Mouse (Mus musculus): Measurements from ENCODE around the gene Rprml. TPM values are rescaled to one million over a fixed set of nuclear protein-coding genes. Genes with fewer than 3 reads are reported as not detected.

Gene Rprml
- polyA plus RNA-seq, 1 experiment, result not detected

DNA sequence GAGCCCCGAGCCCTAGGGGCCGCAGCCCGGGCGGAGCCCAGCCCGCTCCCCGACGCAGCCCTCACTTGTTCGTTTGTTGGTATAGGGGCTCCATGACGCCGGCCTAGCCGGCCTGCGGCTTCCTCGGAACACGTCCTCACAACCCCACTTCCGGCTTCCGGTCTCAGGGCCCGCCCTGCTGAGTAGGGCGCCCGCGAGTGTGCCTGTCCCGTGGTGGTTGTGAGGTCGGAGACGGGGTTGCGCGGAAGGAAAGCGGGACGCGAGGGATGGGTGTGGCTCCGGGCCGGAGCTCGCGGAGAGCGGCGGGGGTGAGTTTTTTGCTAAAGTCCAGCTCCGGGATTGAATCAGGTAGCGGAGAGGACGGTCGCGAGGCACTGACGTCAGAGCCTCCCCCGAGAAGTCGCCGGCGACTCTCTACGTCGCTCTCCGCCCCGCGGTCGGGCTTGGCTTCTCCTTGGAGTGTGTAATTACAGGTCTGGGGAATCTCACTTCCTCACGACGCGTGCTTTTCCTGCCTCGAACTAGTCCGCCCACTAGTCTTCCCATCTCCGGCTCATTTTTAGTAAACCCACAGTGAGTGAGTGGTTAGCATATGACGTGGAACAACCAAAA is 48.3 kb downstream of the Rprml start, which contains the start of gene Gosr2:
Gene Gosr2, minus strand, starts transcription at position 334 of the 612 bp plus-strand sequence.
- Histone ChIP-seq H3K4me3 (ENCODE audit: insufficient read depth, low read depth, low read length) (peak within 1 kb of the TSS; percentile 68), H3K27ac (ENCODE audit: insufficient read depth, low read depth, low read length) (peak within 1 kb of the TSS; percentile 99), H3K4me1 (ENCODE audit: control insufficient read depth, insufficient read depth, low read length) (peaks cover 5% of the 10 kb centered on the region)
- WGBS, result under 1% methylated on average over 57 of the region's 57 CpGs
- peak; percentile 54 for TF ChIP-seq POLR2A (IDR thresholded peaks at IDR 0.05; ENCODE audit: insufficient read depth, low read depth, low read length)
- no peak for TF ChIP-seq CTCF (IDR thresholded peaks at IDR 0.05; ENCODE audit: insufficient read depth, low read depth, low read length)

- WGBS, result 68% methylated on average over 2 of the region's 2 CpGs
- H3K27ac ChIP-seq (ENCODE audit: insufficient read depth, low read depth, low read length), result no peak overlapping the region
- TF ChIP-seq POLR2A (IDR thresholded peaks at IDR 0.05; ENCODE audit: insufficient read depth, low read depth, low read length) (no peak), CTCF (IDR thresholded peaks at IDR 0.05; ENCODE audit: insufficient read depth, low read depth, low read length) (no peak)
- no peak overlapping the region for H3K4me3 ChIP-seq (ENCODE audit: insufficient read depth, low read depth, low read length)
- peaks cover 5% of the 10 kb centered on the region for H3K4me1 ChIP-seq (ENCODE audit: control insufficient read depth, insufficient read depth, low read length)
Observed at GRCm38 (mm10) chr11:103698226-103698625, 48.9 kb downstream of the Rprml start.

Other genes with a start within 250 kb of the Rprml start
- gene Plekhm1, start 236.9 kb upstream of the Rprml start, polyA plus RNA-seq (2012; ENCODE audit: insufficient read depth, insufficient read length, low replicate concordance, missing spikeins), result not detected in 2 replicates
- gene Lrrc37a, start 145.0 kb upstream of the Rprml start, polyA plus RNA-seq (2012; ENCODE audit: insufficient read depth, insufficient read length, low replicate concordance, missing spikeins), result not detected in 2 replicates
- not detected in 2 replicates for gene Gm884, start 28.4 kb upstream of the Rprml start, polyA plus RNA-seq (2012; ENCODE audit: insufficient read depth, insufficient read length, low replicate concordance, missing spikeins)
- not detected in 2 replicates for gene Lyzl6, start 10.7 kb upstream of the Rprml start, polyA plus RNA-seq (2012; ENCODE audit: insufficient read depth, insufficient read length, low replicate concordance, missing spikeins)
- gene Gosr2, start 48.3 kb downstream of the Rprml start, polyA plus RNA-seq (2012; ENCODE audit: insufficient read depth, insufficient read length, low replicate concordance, missing spikeins), result not detected in 2 replicates
- not detected in 2 replicates for gene Wnt9b, start 100.3 kb downstream of the Rprml start, polyA plus RNA-seq (2012; ENCODE audit: insufficient read depth, insufficient read length, low replicate concordance, missing spikeins)
- not detected in 2 replicates for gene Wnt3, start 124.6 kb downstream of the Rprml start, polyA plus RNA-seq (2012; ENCODE audit: insufficient read depth, insufficient read length, low replicate concordance, missing spikeins)

Data from olfactory bulb, adult 2 months (tissue).